Mouse (Mus musculus) megakaryocyte, embryonic 14.5 days (primary cell): Measurements from ENCODE around the gene Ppy.

ENCODE experiments used
- FLI1 ChIP-seq: IDR thresholded peaks from 2 replicates; pipeline ENCODE4 v1.6.1; 2012; ENCODE audit warnings: low read length, inconsistent platforms, mixed read lengths
- GATA1 ChIP-seq: IDR thresholded peaks from 3 replicates; pipeline ENCODE4 v1.6.1; 2012; ENCODE audit warnings: mixed read lengths, low read length, inconsistent platforms, borderline replicate concordance

GRCm38 (mm10) chr11:102052697-102053096, 48.4 kb downstream of the Ppy start:
- no peak for TF ChIP-seq GATA1
- TF ChIP-seq FLI1 = no peak
